Comparison of ENCODE assay signal across 9 mouse cellular contexts in genomic region chr17:25830806-25831431, GRCm38 (mm10). TPM values are rescaled to one million over a fixed set of nuclear protein-coding genes. Genes with fewer than 3 reads are reported as not detected.
A peak's percentile ranks its signal among the peaks of the same experiment; 100 is the strongest.
DNase-seq lines count a peak whose midpoint lies in the region; ATAC-seq lines count a peak whose summit lies in the region.
"Had no signal": no experiment of that assay in that cellular context is flagged by ENCODE, and none has a peak within 500 bp of the region (broad histone marks: within the 10 kb centered on the region; RNA-seq: fewer than 3 reads in every experiment).

No protein-coding gene starts in this region.

- 0 out of 2 replicates have a peak overlapping the region, but pooled peaks have one; percentile 27 for H3K27ac ChIP-seq in forebrain, embryonic 10.5 days
- H3K27ac ChIP-seq in forebrain, embryonic 16.5 days (ENCODE audit: low read length): no peak overlapping the region
- no peak overlapping the region for H3K27ac ChIP-seq in liver, embryonic 11.5 days (ENCODE audit: low read depth, low read length)
- H3K27ac ChIP-seq in stomach, embryonic 16.5 days (ENCODE audit: low read length): no peak overlapping the region

- H3K27me3 ChIP-seq in forebrain, embryonic 10.5 days (ENCODE audit: poor library complexity, severe bottlenecking): no peaks in the 10 kb centered on the region
- no peaks in the 10 kb centered on the region for H3K27me3 ChIP-seq in forebrain, embryonic 16.5 days (replicated peaks; ENCODE audit: control insufficient read depth, insufficient read depth, low read length)
- H3K27me3 ChIP-seq in megakaryocyte, embryonic 14.5 days (replicated peaks): no peaks in the 10 kb centered on the region
- H3K27me3 ChIP-seq in liver, embryonic 11.5 days (replicated peaks; ENCODE audit: control insufficient read depth, insufficient read depth, low read length): no peaks in the 10 kb centered on the region
- H3K27me3 ChIP-seq in stomach, embryonic 16.5 days (ENCODE audit: control insufficient read depth, insufficient read depth, low read length): no peaks in the 10 kb centered on the region

- H3K4me2 ChIP-seq in forebrain, embryonic 16.5 days (ENCODE audit: low read length): no peak overlapping the region
- H3K4me2 ChIP-seq in liver, embryonic 11.5 days: peak overlapping the region; percentile 99
- H3K4me2 ChIP-seq in stomach, embryonic 16.5 days (ENCODE audit: low read depth, low read length): peak overlapping the region; percentile 88; the same call in 1 of the 2 replicates

- H3K9ac ChIP-seq in forebrain, embryonic 16.5 days (replicated peaks; ENCODE audit: low read depth, low read length): no peak overlapping the region
- H3K9ac ChIP-seq in liver, embryonic 11.5 days (ENCODE audit: low read depth, low read length): peak overlapping the region; percentile 88
- 0 out of 2 replicates have a peak overlapping the region, but pooled peaks have one; percentile 10 for H3K9ac ChIP-seq in stomach, embryonic 16.5 days (ENCODE audit: low read length)

- DNase-seq in forebrain, embryonic 10.5 days (ENCODE audit: extremely low spot score, low spot score): no peak
- no peak for DNase-seq in liver, embryonic 11.5 days (ENCODE audit: low spot score)
- DNase-seq in urinary bladder, postnatal 36 days (ENCODE audit: low spot score in 2 of 2): no peak
- DNase-seq in lung, postnatal 25 days (ENCODE audit: low spot score): no peak
- DNase-seq: lung, adult 18-20 months had no signal

- H3K36me3 ChIP-seq in forebrain, embryonic 10.5 days (replicated peaks): peaks cover 70% of the 10 kb centered on the region
- peaks cover 20% of the 10 kb centered on the region for H3K36me3 ChIP-seq in forebrain, embryonic 16.5 days (ENCODE audit: control insufficient read depth, insufficient read depth)
- peaks cover 72% of the 10 kb centered on the region for H3K36me3 ChIP-seq in megakaryocyte, embryonic 14.5 days (replicated peaks; ENCODE audit: low read length)
- peaks cover 49% of the 10 kb centered on the region for H3K36me3 ChIP-seq in liver, embryonic 11.5 days (ENCODE audit: control insufficient read depth, insufficient read depth, low read length)
- H3K36me3 ChIP-seq in stomach, embryonic 16.5 days (ENCODE audit: control insufficient read depth, insufficient read depth, low read length): peaks cover 29% of the 10 kb centered on the region

- WGBS in forebrain, embryonic 10.5 days: 89% methylated on average over 14 of the region's 14 CpGs
- WGBS in forebrain, embryonic 16.5 days: 90% methylated on average over 14 of the region's 14 CpGs
- WGBS in liver, embryonic 11.5 days: 85% methylated on average over 14 of the region's 14 CpGs
- 81% methylated on average over 14 of the region's 14 CpGs for WGBS in stomach, embryonic 16.5 days

- H3K4me1 ChIP-seq in forebrain, embryonic 10.5 days: peaks cover 83% of the 10 kb centered on the region
- peaks cover 80% of the 10 kb centered on the region for H3K4me1 ChIP-seq in forebrain, embryonic 16.5 days (replicated peaks; ENCODE audit: control insufficient read depth, insufficient read depth, low read length)
- H3K4me1 ChIP-seq in megakaryocyte, embryonic 14.5 days: peaks cover 88% of the 10 kb centered on the region
- peaks cover 45% of the 10 kb centered on the region for H3K4me1 ChIP-seq in liver, embryonic 11.5 days (replicated peaks; ENCODE audit: control insufficient read depth, insufficient read depth, low read length)
- H3K4me1 ChIP-seq in stomach, embryonic 16.5 days (ENCODE audit: control insufficient read depth, insufficient read depth, low read length): peaks cover 49% of the 10 kb centered on the region

- peak overlapping the region; percentile 77 for H3K4me3 ChIP-seq in forebrain, embryonic 10.5 days
- no peak overlapping the region for H3K4me3 ChIP-seq in forebrain, embryonic 16.5 days (replicated peaks; ENCODE audit: low read length)
- peak overlapping the region; percentile 97 for H3K4me3 ChIP-seq in megakaryocyte, embryonic 14.5 days (replicated peaks)
- peak overlapping the region; percentile 85 for H3K4me3 ChIP-seq in liver, embryonic 11.5 days (ENCODE audit: low read depth, low read length)
- no peak overlapping the region for H3K4me3 ChIP-seq in stomach, embryonic 16.5 days (replicated peaks; ENCODE audit: low read length)

- H3K9me3 ChIP-seq in forebrain, embryonic 10.5 days: no peaks in the 10 kb centered on the region
- H3K9me3 ChIP-seq in forebrain, embryonic 16.5 days (ENCODE audit: control insufficient read depth, low read length): no peaks in the 10 kb centered on the region
- H3K9me3 ChIP-seq in megakaryocyte, embryonic 14.5 days: no peaks in the 10 kb centered on the region
- no peaks in the 10 kb centered on the region for H3K9me3 ChIP-seq in liver, embryonic 11.5 days (ENCODE audit: control insufficient read depth, low read length)
- H3K9me3 ChIP-seq in stomach, embryonic 16.5 days (replicated peaks; ENCODE audit: control insufficient read depth, low read length): no peaks in the 10 kb centered on the region

- no peak for ATAC-seq in forebrain, embryonic 16.5 days
- ATAC-seq in megakaryocyte, adult 5-6 weeks (ENCODE audit: poor library complexity, severe bottlenecking): no peak
- no peak for ATAC-seq in liver, embryonic 11.5 days (replicated peaks; ENCODE audit: low FRiP score)
- ATAC-seq in stomach, embryonic 16.5 days (ENCODE audit: insufficient read depth, low FRiP score): no peak

RNA-seq across cellular contexts. Expression of gene Jmjd8, which starts 2.3 kb away (rescaled TPM):
- 53.9 and 58.7 TPM in 2 replicates for polyA plus RNA-seq in forebrain, embryonic 10.5 days (2016; fragmentation: Nextera tagmentation; extraction: Ambion mirVana)
- 68.2 and 73.9 TPM in 2 replicates for polyA plus RNA-seq in forebrain, embryonic 16.5 days (2015; fragmentation: Nextera tagmentation; extraction: Ambion mirVana)
- 2.4 and 7.8 TPM in 2 replicates for polyA plus RNA-seq in megakaryocyte, embryonic 14.5 days (2012; ENCODE audit: insufficient read depth, low replicate concordance)
- 6.0 and 7.7 TPM in 2 replicates for total RNA-seq in megakaryocyte, adult 5-6 weeks (2015)
- 10.6 and 14.4 TPM in 2 replicates for total RNA-seq in megakaryocyte, adult 5-6 weeks (2017)
- 36.6 and 37.0 TPM in 2 replicates for polyA plus RNA-seq in liver, embryonic 11.5 days (2014; fragmentation: Nextera tagmentation; extraction: Ambion mirVana)
- polyA plus RNA-seq in stomach, embryonic 16.5 days (2015; fragmentation: Nextera tagmentation; extraction: Ambion mirVana): 56.7 and 58.1 TPM in 2 replicates

RNA-seq across cellular contexts. Expression of gene Stub1, which starts 2.3 kb away (rescaled TPM):
- 403 TPM in 2 replicates for polyA plus RNA-seq in forebrain, embryonic 10.5 days (2016; fragmentation: Nextera tagmentation; extraction: Ambion mirVana)
- 301 and 335 TPM in 2 replicates for polyA plus RNA-seq in forebrain, embryonic 16.5 days (2015; fragmentation: Nextera tagmentation; extraction: Ambion mirVana)
- 34.5 and 115 TPM in 2 replicates for polyA plus RNA-seq in megakaryocyte, embryonic 14.5 days (2012; ENCODE audit: insufficient read depth, low replicate concordance)
- total RNA-seq in megakaryocyte, adult 5-6 weeks (2015): 48.4 and 54.7 TPM in 2 replicates
- 62.6 and 67.6 TPM in 2 replicates for total RNA-seq in megakaryocyte, adult 5-6 weeks (2017)
- 249 and 252 TPM in 2 replicates for polyA plus RNA-seq in liver, embryonic 11.5 days (2014; fragmentation: Nextera tagmentation; extraction: Ambion mirVana)
- polyA plus RNA-seq in stomach, embryonic 16.5 days (2015; fragmentation: Nextera tagmentation; extraction: Ambion mirVana): 312 and 314 TPM in 2 replicates

RNA-seq across cellular contexts. Expression of gene Rhbdl1, which starts 6.2 kb away (rescaled TPM):
- polyA plus RNA-seq in forebrain, embryonic 10.5 days (2016; fragmentation: Nextera tagmentation; extraction: Ambion mirVana): 0.93 and 1.3 TPM in 2 replicates
- polyA plus RNA-seq in forebrain, embryonic 16.5 days (2015; fragmentation: Nextera tagmentation; extraction: Ambion mirVana): 30.7 and 42.2 TPM in 2 replicates
- polyA plus RNA-seq in megakaryocyte, embryonic 14.5 days (2012; ENCODE audit: insufficient read depth, low replicate concordance): 2.9 and 3.8 TPM in 2 replicates
- total RNA-seq in megakaryocyte, adult 5-6 weeks (2015): 0.98 and 1.4 TPM in 2 replicates
- 0.55 and 0.69 TPM in 2 replicates for total RNA-seq in megakaryocyte, adult 5-6 weeks (2017)
- polyA plus RNA-seq in liver, embryonic 11.5 days (2014; fragmentation: Nextera tagmentation; extraction: Ambion mirVana): 0.60 and 1.6 TPM in 2 replicates
- 2.5 and 2.8 TPM in 2 replicates for polyA plus RNA-seq in stomach, embryonic 16.5 days (2015; fragmentation: Nextera tagmentation; extraction: Ambion mirVana)

RNA-seq across cellular contexts. Expression of gene Wdr24, which starts 7.5 kb away (rescaled TPM):
- polyA plus RNA-seq in forebrain, embryonic 10.5 days (2016; fragmentation: Nextera tagmentation; extraction: Ambion mirVana): 29.6 and 34.0 TPM in 2 replicates
- polyA plus RNA-seq in forebrain, embryonic 16.5 days (2015; fragmentation: Nextera tagmentation; extraction: Ambion mirVana): 36.5 and 37.3 TPM in 2 replicates
- 6.4 and 8.2 TPM in 2 replicates for polyA plus RNA-seq in megakaryocyte, embryonic 14.5 days (2012; ENCODE audit: insufficient read depth, low replicate concordance)
- total RNA-seq in megakaryocyte, adult 5-6 weeks (2015): 4.6 and 6.9 TPM in 2 replicates
- 12.3 and 15.1 TPM in 2 replicates for total RNA-seq in megakaryocyte, adult 5-6 weeks (2017)
- polyA plus RNA-seq in liver, embryonic 11.5 days (2014; fragmentation: Nextera tagmentation; extraction: Ambion mirVana): 29.8 and 31.9 TPM in 2 replicates
- polyA plus RNA-seq in stomach, embryonic 16.5 days (2015; fragmentation: Nextera tagmentation; extraction: Ambion mirVana): 24.7 and 28.6 TPM in 2 replicates

RNA-seq across cellular contexts. Expression of gene Gm20683, which starts 10.6 kb away (rescaled TPM):
- polyA plus RNA-seq in forebrain, embryonic 10.5 days (2016; fragmentation: Nextera tagmentation; extraction: Ambion mirVana): 1.7 and 2.3 TPM in 2 replicates
- polyA plus RNA-seq in forebrain, embryonic 16.5 days (2015; fragmentation: Nextera tagmentation; extraction: Ambion mirVana): 10.7 and 14.2 TPM in 2 replicates
- polyA plus RNA-seq in megakaryocyte, embryonic 14.5 days (2012; ENCODE audit: insufficient read depth, low replicate concordance): 3.0 and 5.2 TPM in 2 replicates
- total RNA-seq in megakaryocyte, adult 5-6 weeks (2015): 0.07 TPM in 1 of 2 replicates, not detected in the other
- 0.33 TPM in 1 of 2 replicates, not detected in the other for total RNA-seq in megakaryocyte, adult 5-6 weeks (2017)
- polyA plus RNA-seq in liver, embryonic 11.5 days (2014; fragmentation: Nextera tagmentation; extraction: Ambion mirVana): 0.78 and 1.1 TPM in 2 replicates
- polyA plus RNA-seq in stomach, embryonic 16.5 days (2015; fragmentation: Nextera tagmentation; extraction: Ambion mirVana): 2.7 and 3.4 TPM in 2 replicates

Comparison
In these comparisons a context has a peak if more than half of its experiments do, and no peak if none do; other contexts are left out.
1. H3K4me3 ChIP-seq: peak in forebrain, embryonic 10.5 days (single experiment), megakaryocyte, embryonic 14.5 days (single experiment) and liver, embryonic 11.5 days (single experiment); none in forebrain, embryonic 16.5 days (single experiment) and stomach, embryonic 16.5 days (single experiment).